17 mouse cellular contexts compared by ENCODE assay signal in genomic region chr2:7165786-7166185, GRCm38 (mm10).
"Had no signal": no experiment of that assay in that cellular context is flagged by ENCODE, and none has a peak within 500 bp of the region (broad histone marks: within the 10 kb centered on the region; RNA-seq: fewer than 3 reads in every experiment).

No protein-coding gene starts in this region.

- ATAC-seq: lung, postnatal 0 days; midbrain, embryonic 13.5 days; midbrain, embryonic 15.5 days had no signal

- H3K27me3 ChIP-seq: lung, embryonic 15.5 days; megakaryocyte, embryonic 14.5 days; midbrain, embryonic 13.5 days; midbrain, embryonic 15.5 days; neural tube, embryonic 12.5 days; stomach, embryonic 15.5 days had no signal

- DNase-seq: lung, adult 2 months; lung, postnatal 14 days; lung, postnatal 36 days; right cerebral cortex, postnatal 14 days; thymus, adult 2 months; thymus, postnatal 25 days; thymus, postnatal 4 days had no signal

- H3K4me3 ChIP-seq: lung, embryonic 15.5 days; megakaryocyte, embryonic 14.5 days; midbrain, embryonic 13.5 days; midbrain, embryonic 15.5 days; neural tube, embryonic 12.5 days; stomach, embryonic 15.5 days had no signal

- H3K9me3 ChIP-seq: lung, embryonic 15.5 days; megakaryocyte, embryonic 14.5 days; midbrain, embryonic 13.5 days; midbrain, embryonic 15.5 days; neural tube, embryonic 12.5 days; stomach, embryonic 15.5 days had no signal

- H3K4me2 ChIP-seq: lung, embryonic 15.5 days; midbrain, embryonic 11.5 days; midbrain, embryonic 13.5 days; midbrain, embryonic 15.5 days; neural tube, embryonic 12.5 days; stomach, embryonic 15.5 days had no signal

- H3K4me1 ChIP-seq: lung, embryonic 15.5 days; megakaryocyte, embryonic 14.5 days; midbrain, embryonic 13.5 days; neural tube, embryonic 12.5 days; stomach, embryonic 15.5 days had no signal

- H3K9ac ChIP-seq: lung, embryonic 15.5 days; midbrain, embryonic 13.5 days; midbrain, embryonic 15.5 days; neural tube, embryonic 12.5 days; stomach, embryonic 15.5 days had no signal

- H3K36me3 ChIP-seq: lung, embryonic 15.5 days; midbrain, embryonic 13.5 days; midbrain, embryonic 15.5 days; neural tube, embryonic 12.5 days; stomach, embryonic 15.5 days had no signal

- H3K27ac ChIP-seq: lung, embryonic 15.5 days; macrophage; midbrain, embryonic 13.5 days; midbrain, embryonic 15.5 days; neural tube, embryonic 12.5 days; stomach, embryonic 15.5 days; stomach, postnatal 0 days had no signal
